Mouse (Mus musculus): Measurements from ENCODE around the gene Abat. TPM values are rescaled to one million over a fixed set of nuclear protein-coding genes. Genes with fewer than 3 reads are reported as not detected.

Abat gene
- 11.9 and 13.3 TPM in 2 replicates for polyA plus RNA-seq (2012; rRNA removed)

GRCm38 (mm10) chr16:8513236-8513906 lies at the start of gene Abat:
Abat (plus strand) TSS chr16:8513429.

DNA sequence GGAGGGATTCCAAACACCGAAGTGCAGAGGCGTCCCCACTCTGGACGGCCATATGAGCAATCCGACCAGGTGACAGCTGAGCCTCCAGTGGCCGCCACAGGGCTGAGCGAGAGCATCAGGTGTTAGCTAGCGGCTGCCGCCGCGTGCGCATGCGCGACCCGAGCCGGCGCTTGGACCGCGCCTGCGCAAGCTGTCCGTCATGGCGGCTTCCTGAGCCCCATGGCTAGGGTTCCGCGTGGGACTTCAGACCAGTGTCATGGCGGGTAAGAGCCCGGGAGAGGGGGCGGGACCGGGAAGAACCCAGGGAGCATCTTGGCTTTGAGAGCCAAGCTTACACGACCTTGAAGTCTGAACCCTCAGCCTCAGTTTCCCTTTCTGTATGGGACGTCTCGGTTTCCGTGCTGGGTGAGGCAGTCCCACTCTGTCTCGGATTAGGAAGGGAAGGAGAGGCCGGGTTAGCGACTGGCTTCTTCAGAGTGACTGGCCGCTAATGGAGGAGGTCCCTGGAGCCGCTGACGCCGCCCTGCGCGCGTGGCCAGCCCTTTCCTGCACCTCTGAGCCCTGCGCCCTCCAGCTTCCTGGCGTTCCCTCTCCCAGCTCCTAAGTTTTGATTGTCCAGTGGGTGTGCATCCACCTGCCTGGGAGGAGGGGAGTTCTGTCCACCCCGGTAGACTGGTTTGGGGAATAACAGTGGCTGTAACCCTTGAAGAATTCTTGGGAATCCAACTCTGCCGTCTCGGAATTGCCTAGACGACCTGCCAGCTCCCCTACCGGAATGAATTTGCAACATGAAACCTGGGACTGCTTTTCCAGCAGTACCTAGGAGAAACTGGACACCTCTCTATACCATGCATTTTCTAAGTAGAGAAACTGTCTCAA lies 42.4 kb upstream of the Abat start, which contains the start of gene Mettl22:
Gene Mettl22 (plus strand): TSS at position 186 of the 879 bp plus-strand sequence.

GRCm38 (mm10) chr16:8637217-8638051 lies 124.2 kb downstream of the Abat start, which contains the start of the genes Pmm2 and Tmem186:
Pmm2 (plus strand) TSS chr16:8637674.
Tmem186 (minus strand) TSS chr16:8637712.

Other genes with a start within 250 kb of the Abat start
- gene Tmem114, start 88.3 kb upstream of the Abat start, polyA plus RNA-seq (2012; rRNA removed) = not detected in 2 replicates
- 7.9 and 8.2 TPM in 2 replicates for gene Mettl22, start 42.6 kb upstream of the Abat start, polyA plus RNA-seq (2012; rRNA removed)
- gene Pmm2, start 124.2 kb downstream of the Abat start, polyA plus RNA-seq (2012; rRNA removed) = 20.4 and 25.1 TPM in 2 replicates
- 6.8 and 8.4 TPM in 2 replicates for gene Tmem186, start 124.3 kb downstream of the Abat start, polyA plus RNA-seq (2012; rRNA removed)
- 32.7 and 39.8 TPM in 2 replicates for gene Carhsp1, start 158.7 kb downstream of the Abat start, polyA plus RNA-seq (2012; rRNA removed)
- gene Gm5767, start 167.3 kb downstream of the Abat start, polyA plus RNA-seq (2012; rRNA removed) = 0.08 TPM in 1 of 2 replicates, not detected in the other